9 mouse cellular contexts compared by ENCODE assay signal in genomic region chr8:94528245-94528644, GRCm38 (mm10). TPM values are rescaled to one million over a fixed set of nuclear protein-coding genes. Genes with fewer than 3 reads are reported as not detected.
DNase-seq lines count a peak whose midpoint lies in the region; TF ChIP-seq lines count a peak whose summit lies in the region.
"Had no signal": no experiment of that assay in that cellular context is flagged by ENCODE, and none has a peak within 500 bp of the region (broad histone marks: within the 10 kb centered on the region; RNA-seq: fewer than 3 reads in every experiment).

No protein-coding gene starts in this region.

- peak; percentile 48; the same call in 1 of the 2 replicates for TF ChIP-seq CTCF in embryonic fibroblast, embryonic 13.5 days (IDR thresholded peaks at IDR 0.05; ENCODE audit: borderline replicate concordance, insufficient read depth, low read length)

- no peaks in the 10 kb centered on the region for H3K9me3 ChIP-seq in heart, embryonic 10.5 days
- H3K9me3 ChIP-seq: lung, embryonic 15.5 days had no signal

- no peaks in the 10 kb centered on the region for H3K36me3 ChIP-seq in heart, embryonic 10.5 days
- H3K36me3 ChIP-seq: lung, embryonic 15.5 days had no signal

- H3K4me3 ChIP-seq in heart, embryonic 10.5 days = no peak overlapping the region
- H3K4me3 ChIP-seq in embryonic fibroblast, embryonic 13.5 days (ENCODE audit: insufficient read depth, low read length) = no peak overlapping the region
- H3K4me3 ChIP-seq: lung, embryonic 15.5 days had no signal

- WGBS in heart, embryonic 10.5 days = 52% methylated on average over 4 of the region's 4 CpGs

- no peak for TF ChIP-seq POLR2A in embryonic fibroblast, embryonic 13.5 days (IDR thresholded peaks at IDR 0.05; ENCODE audit: low read depth, low read length)

- no peak overlapping the region for H3K27ac ChIP-seq in heart, embryonic 10.5 days
- H3K27ac ChIP-seq in embryonic fibroblast, embryonic 13.5 days (ENCODE audit: insufficient read depth, low read length) = no peak overlapping the region
- H3K27ac ChIP-seq: lung, embryonic 15.5 days had no signal

- H3K4me1 ChIP-seq in heart, embryonic 10.5 days = peaks cover 15% of the 10 kb centered on the region
- H3K4me1 ChIP-seq in embryonic fibroblast, embryonic 13.5 days (ENCODE audit: control insufficient read depth, insufficient read depth, low read length) = 0 out of 2 replicates have a peak, but pooled peaks cover 2% of the 10 kb centered on the region

- peak; percentile 94 for DNase-seq in heart, adult 11 months
- no peak for DNase-seq in heart, embryonic 10.5 days (ENCODE audit: low spot score)
- peak; percentile 42 to 45 for DNase-seq in B cell, adult 2 months
- DNase-seq in adrenal gland, adult 2 months = peak; percentile 86
- peak; percentile 59 to 70 for DNase-seq in kidney, postnatal 4 days
- peak; percentile 48 to 71 for DNase-seq in lung, postnatal 4 days
- peak; percentile 8 to 42 for DNase-seq in thymus, postnatal 10 days (ENCODE audit: low spot score in 2 of 2)

- peaks cover 52% of the 10 kb centered on the region for H3K27me3 ChIP-seq in heart, embryonic 10.5 days (ENCODE audit: insufficient read depth, poor library complexity, severe bottlenecking)

RNA-seq across cellular contexts. Expression of gene Cpne2, which starts 4.5 kb away (rescaled TPM):
- polyA plus RNA-seq in heart, embryonic 10.5 days (2016; fragmentation: Nextera tagmentation; extraction: Ambion mirVana) = 5.6 and 6.8 TPM in 2 replicates
- total RNA-seq in adrenal gland, adult 2 months (2021) = 10 to 100 TPM; 17.2 to 26.0 TPM
- polyA plus RNA-seq in adrenal gland, adult 2 months (2012; rRNA removed) = 82.7 and 87.2 TPM in 2 replicates
- polyA plus RNA-seq in embryonic fibroblast, embryonic 13.5 days (2011; ENCODE audit: insufficient read length, low read depth, missing spikeins) = 29.5 and 30.7 TPM in 2 replicates
